ENCODE assay signal across 10 mouse cellular contexts in the genomic region with DNA sequence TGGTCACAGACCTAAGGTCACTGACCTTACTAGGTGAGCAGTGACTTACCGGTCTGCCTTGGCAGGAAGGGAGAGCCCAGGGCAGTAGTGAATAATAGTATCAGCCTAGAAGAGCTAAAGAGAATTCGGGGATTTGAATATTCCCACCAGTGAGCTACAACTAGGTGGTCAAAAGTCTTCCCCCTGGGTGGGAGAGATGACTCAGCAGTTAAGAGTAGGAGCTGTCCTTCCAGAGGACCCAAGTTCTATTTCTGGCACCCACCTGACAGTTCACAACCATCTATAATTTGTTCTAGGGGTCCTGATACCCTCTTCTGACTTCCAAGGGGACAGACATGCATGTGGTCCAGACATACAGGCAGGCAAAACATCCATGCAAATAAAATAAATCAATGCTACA.
DNase-seq lines count a peak whose midpoint lies in the region; ATAC-seq lines count a peak whose summit lies in the region.
"Had no signal": no experiment of that assay in that cellular context is flagged by ENCODE, and none has a peak within 500 bp of the region (broad histone marks: within the 10 kb centered on the region; RNA-seq: fewer than 3 reads in every experiment).

No protein-coding gene starts in this region.

- WGBS in hindbrain, embryonic 10.5 days, result 61% methylated on average over 2 of the region's 2 CpGs
- 55% methylated on average over 2 of the region's 2 CpGs for WGBS in hindbrain, embryonic 14.5 days
- WGBS in neural tube, embryonic 12.5 days, result 56% methylated on average over 2 of the region's 2 CpGs
- 58% methylated on average over 2 of the region's 2 CpGs for whole genome bisulfite sequencing in neural tube, embryonic 15.5 days
- 48% methylated on average over 2 of the region's 2 CpGs for WGBS in limb, embryonic 12.5 days

- H3K27me3 ChIP-seq in hindbrain, embryonic 10.5 days (ENCODE audit: insufficient read depth, poor library complexity, severe bottlenecking), result peaks cover 10% of the 10 kb centered on the region; the same call in 1 of the 2 replicates
- no peaks in the 10 kb centered on the region for H3K27me3 ChIP-seq in hindbrain, embryonic 14.5 days (ENCODE audit: control insufficient read depth, insufficient read depth, low read length)
- H3K27me3 ChIP-seq in neural tube, embryonic 12.5 days (replicated peaks), result no peaks in the 10 kb centered on the region
- 0 out of 2 replicates have a peak, but pooled peaks cover 7% of the 10 kb centered on the region for H3K27me3 ChIP-seq in neural tube, embryonic 15.5 days (replicated peaks)
- H3K27me3 ChIP-seq in limb, embryonic 12.5 days, result 0 out of 2 replicates have a peak, but pooled peaks cover 4% of the 10 kb centered on the region

- no peak overlapping the region for H3K27ac ChIP-seq in hindbrain, embryonic 10.5 days
- H3K27ac ChIP-seq in hindbrain, embryonic 14.5 days, result no peak overlapping the region
- H3K27ac ChIP-seq in neural tube, embryonic 12.5 days, result no peak overlapping the region
- H3K27ac ChIP-seq in neural tube, embryonic 15.5 days (replicated peaks), result no peak overlapping the region
- no peak overlapping the region for H3K27ac ChIP-seq in limb, embryonic 12.5 days
- H3K27ac ChIP-seq: midbrain, embryonic 12.5 days had no signal

- no peaks in the 10 kb centered on the region for H3K9me3 ChIP-seq in hindbrain, embryonic 10.5 days
- no peaks in the 10 kb centered on the region for H3K9me3 ChIP-seq in hindbrain, embryonic 14.5 days (ENCODE audit: control insufficient read depth, low read length)
- H3K9me3 ChIP-seq in neural tube, embryonic 12.5 days, result no peaks in the 10 kb centered on the region
- no peaks in the 10 kb centered on the region for H3K9me3 ChIP-seq in neural tube, embryonic 15.5 days (replicated peaks)
- no peaks in the 10 kb centered on the region for H3K9me3 ChIP-seq in limb, embryonic 12.5 days
- H3K9me3 ChIP-seq: midbrain, embryonic 12.5 days had no signal

- H3K4me2 ChIP-seq in hindbrain, embryonic 14.5 days (replicated peaks), result no peak overlapping the region
- peak overlapping the region; percentile 62 for H3K4me2 ChIP-seq in neural tube, embryonic 12.5 days (replicated peaks)
- no peak overlapping the region for H3K4me2 ChIP-seq in neural tube, embryonic 15.5 days
- H3K4me2 ChIP-seq in limb, embryonic 12.5 days, result peak overlapping the region; percentile 69

- no peaks in the 10 kb centered on the region for H3K36me3 ChIP-seq in hindbrain, embryonic 10.5 days
- no peaks in the 10 kb centered on the region for H3K36me3 ChIP-seq in hindbrain, embryonic 14.5 days (replicated peaks; ENCODE audit: control insufficient read depth, insufficient read depth)
- no peaks in the 10 kb centered on the region for H3K36me3 ChIP-seq in neural tube, embryonic 12.5 days
- no peaks in the 10 kb centered on the region for H3K36me3 ChIP-seq in neural tube, embryonic 15.5 days
- H3K36me3 ChIP-seq in limb, embryonic 12.5 days, result no peaks in the 10 kb centered on the region
- H3K36me3 ChIP-seq: G1E; midbrain, embryonic 12.5 days had no signal

- ATAC-seq in hindbrain, embryonic 14.5 days (ENCODE audit: low FRiP score), result no peak
- ATAC-seq in neural tube, embryonic 12.5 days (ENCODE audit: low FRiP score, low read depth), result no peak
- no peak for ATAC-seq in neural tube, embryonic 15.5 days (ENCODE audit: low FRiP score)
- ATAC-seq in limb, embryonic 12.5 days (ENCODE audit: insufficient number of reproducible peaks, insufficient read depth, low FRiP score, low TSS enrichment, low read depth), result no peak

- H3K4me3 ChIP-seq in hindbrain, embryonic 10.5 days, result peak overlapping the region; percentile 50; the same call in 1 of the 2 replicates
- no peak overlapping the region for H3K4me3 ChIP-seq in hindbrain, embryonic 14.5 days (replicated peaks; ENCODE audit: low read length)
- H3K4me3 ChIP-seq in neural tube, embryonic 12.5 days, result no peak overlapping the region
- H3K4me3 ChIP-seq in neural tube, embryonic 15.5 days (replicated peaks), result no peak overlapping the region
- no peak overlapping the region for H3K4me3 ChIP-seq in limb, embryonic 12.5 days (replicated peaks)

- DNase-seq in hindbrain, embryonic 10.5 days (ENCODE audit: low spot score), result no peak
- DNase-seq in hindbrain, embryonic 14.5 days (ENCODE audit: low spot score), result no peak
- no peak for DNase-seq in yolk sac, embryonic 10.5 days (ENCODE audit: low spot score)
- DNase-seq in spleen, postnatal 10 days (ENCODE audit: low spot score in 2 of 2), result no peak
- DNase-seq: cerebellum, adult 8-10 months had no signal

- H3K4me1 ChIP-seq in hindbrain, embryonic 10.5 days (replicated peaks), result peaks cover 19% of the 10 kb centered on the region
- H3K4me1 ChIP-seq in hindbrain, embryonic 14.5 days (replicated peaks; ENCODE audit: control insufficient read depth, insufficient read depth, low read length), result peaks cover 6% of the 10 kb centered on the region; the same call in 1 of the 2 replicates
- H3K4me1 ChIP-seq in neural tube, embryonic 12.5 days, result peaks cover 5% of the 10 kb centered on the region; the same call in 1 of the 2 replicates
- H3K4me1 ChIP-seq in neural tube, embryonic 15.5 days, result peaks cover 14% of the 10 kb centered on the region
- peaks cover 4% of the 10 kb centered on the region for H3K4me1 ChIP-seq in limb, embryonic 12.5 days (replicated peaks)

- no peak overlapping the region for H3K9ac ChIP-seq in hindbrain, embryonic 14.5 days
- no peak overlapping the region for H3K9ac ChIP-seq in neural tube, embryonic 12.5 days
- H3K9ac ChIP-seq in neural tube, embryonic 15.5 days (replicated peaks), result no peak overlapping the region
- no peak overlapping the region for H3K9ac ChIP-seq in limb, embryonic 12.5 days (replicated peaks)

Comparison
In these comparisons a context has a peak if more than half of its experiments do, and no peak if none do; other contexts are left out.
1. H3K4me2 ChIP-seq: peak in neural tube, embryonic 12.5 days (single experiment) and limb, embryonic 12.5 days (single experiment); none in hindbrain, embryonic 14.5 days (single experiment) and neural tube, embryonic 15.5 days (single experiment).